In the genomic region with DNA sequence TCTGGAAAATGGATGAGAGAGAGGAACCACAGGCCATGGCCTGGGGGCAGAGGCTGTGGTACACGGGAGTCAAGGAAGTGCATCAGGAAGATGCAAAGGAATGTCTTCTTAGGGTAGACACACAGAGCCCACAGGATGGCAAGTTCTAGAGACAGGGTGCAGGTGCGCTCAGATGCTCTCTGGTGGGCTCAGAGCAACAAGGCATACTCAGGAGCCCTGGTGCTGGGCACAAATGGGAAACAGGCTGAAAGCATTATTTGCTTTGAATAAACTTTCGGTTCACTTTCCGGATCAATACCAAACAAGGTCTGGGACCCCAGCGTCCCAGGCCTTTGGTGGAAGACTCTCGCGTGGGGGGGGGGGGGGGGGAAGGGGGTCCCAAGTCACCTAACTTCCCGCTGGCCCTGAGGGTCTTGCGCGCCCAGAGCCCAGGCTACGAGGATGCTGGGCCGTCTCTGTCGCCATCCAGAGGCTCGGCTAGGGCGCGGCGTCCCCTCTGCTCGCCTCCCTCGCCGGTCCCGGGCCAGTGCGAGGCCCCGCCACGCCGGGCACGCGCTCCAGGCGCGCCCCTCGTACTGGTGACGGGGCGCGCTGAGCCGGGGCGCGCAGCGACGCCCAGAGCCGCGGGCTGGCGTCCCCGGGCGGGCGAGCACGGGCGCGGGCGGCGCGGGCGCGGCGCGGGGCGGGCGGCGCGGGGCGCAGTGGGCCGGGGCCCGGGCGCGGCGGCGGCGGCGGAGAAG, we compare ENCODE assay signal across 7 mouse cellular contexts. TPM values are rescaled to one million over a fixed set of nuclear protein-coding genes. Genes with fewer than 3 reads are reported as not detected.
DNase-seq lines count a peak whose midpoint lies in the region; ATAC-seq and TF ChIP-seq lines count a peak whose summit lies in the region.

A gene (plus strand): TSS at position 701 of the 740 bp plus-strand sequence.

- WGBS in lung, postnatal 0 days = 5% methylated on average over 9 of the region's 67 CpGs
- WGBS in hindbrain, embryonic 10.5 days = 2% methylated on average over 44 of the region's 67 CpGs
- 2% methylated on average over 35 of the region's 67 CpGs for WGBS in limb, embryonic 11.5 days

- H3K27me3 ChIP-seq in lung, postnatal 0 days (replicated peaks; ENCODE audit: insufficient read depth, low read length) = peaks cover 37% of the 10 kb centered on the region
- peaks cover 30% of the 10 kb centered on the region for H3K27me3 ChIP-seq in hindbrain, embryonic 10.5 days (ENCODE audit: insufficient read depth, poor library complexity, severe bottlenecking)
- peaks cover 36% of the 10 kb centered on the region for H3K27me3 ChIP-seq in limb, embryonic 11.5 days (ENCODE audit: control insufficient read depth, insufficient read depth, low read length)

- TF ChIP-seq CTCF in lung, postnatal 0 days (IDR thresholded peaks at IDR 0.05) = no peak

- no peaks in the 10 kb centered on the region for H3K4me1 ChIP-seq in lung, postnatal 0 days (ENCODE audit: insufficient read depth, low read depth, low read length)
- H3K4me1 ChIP-seq in hindbrain, embryonic 10.5 days (replicated peaks) = peaks cover 52% of the 10 kb centered on the region
- 0 out of 2 replicates have a peak, but pooled peaks cover 3% of the 10 kb centered on the region for H3K4me1 ChIP-seq in limb, embryonic 11.5 days (ENCODE audit: control insufficient read depth, insufficient read depth, low read length)

- no peak for DNase-seq in lung, postnatal 0 days (ENCODE audit: low spot score)
- DNase-seq in lung, adult 18-20 months = no peak
- DNase-seq in cerebellum, postnatal 14 days = peak; percentile 86 to 87
- DNase-seq in hindbrain, embryonic 10.5 days (ENCODE audit: low spot score) = peak; percentile 78
- DNase-seq in limb, embryonic 11.5 days (ENCODE audit: low spot score) = peak; percentile 68
- peak; percentile 67 for DNase-seq in right cerebral cortex, adult 18-20 months
- no peak for DNase-seq in MN1 (ENCODE audit: low spot score)

- peak; percentile 2; the same call in 1 of the 2 replicates for ATAC-seq in lung, postnatal 0 days
- ATAC-seq in limb, embryonic 11.5 days (ENCODE audit: insufficient number of reproducible peaks, low FRiP score, low TSS enrichment, low read depth) = peak; percentile 58; the same call in 1 of the 2 replicates

- TF ChIP-seq EP300 in lung, postnatal 0 days (IDR thresholded peaks at IDR 0.05) = no peak

- peak within 1 kb of the TSS; percentile 24 for H3K4me3 ChIP-seq in lung, postnatal 0 days (ENCODE audit: low read depth, low read length)
- peak within 1 kb of the TSS; percentile 79 for H3K4me3 ChIP-seq in hindbrain, embryonic 10.5 days
- H3K4me3 ChIP-seq in limb, embryonic 11.5 days (ENCODE audit: low read depth, low read length) = peak within 1 kb of the TSS; percentile 41

- no peak within 1 kb of the TSS for H3K27ac ChIP-seq in lung, postnatal 0 days (ENCODE audit: low read length)
- H3K27ac ChIP-seq in hindbrain, embryonic 10.5 days = peak within 1 kb of the TSS; percentile 93
- H3K27ac ChIP-seq in limb, embryonic 11.5 days (replicated peaks; ENCODE audit: low read depth, low read length) = no peak within 1 kb of the TSS

- no peaks in the 10 kb centered on the region for H3K36me3 ChIP-seq in lung, postnatal 0 days (ENCODE audit: insufficient read depth, low read length)
- H3K36me3 ChIP-seq in hindbrain, embryonic 10.5 days = no peaks in the 10 kb centered on the region
- no peaks in the 10 kb centered on the region for H3K36me3 ChIP-seq in limb, embryonic 11.5 days (ENCODE audit: control insufficient read depth, insufficient read depth, low read length)

- no peak within 1 kb of the TSS for H3K9ac ChIP-seq in lung, postnatal 0 days (replicated peaks; ENCODE audit: low read depth)
- peak within 1 kb of the TSS; percentile 55 for H3K9ac ChIP-seq in limb, embryonic 11.5 days (ENCODE audit: low read length)

- peak within 1 kb of the TSS; percentile 49 for H3K4me2 ChIP-seq in lung, postnatal 0 days (replicated peaks; ENCODE audit: low read depth, low read length)
- H3K4me2 ChIP-seq in limb, embryonic 11.5 days (ENCODE audit: low read depth, severe bottlenecking) = peak within 1 kb of the TSS; percentile 91

- no peaks in the 10 kb centered on the region for H3K9me3 ChIP-seq in lung, postnatal 0 days (ENCODE audit: low read length)
- H3K9me3 ChIP-seq in hindbrain, embryonic 10.5 days = no peaks in the 10 kb centered on the region
- no peaks in the 10 kb centered on the region for H3K9me3 ChIP-seq in limb, embryonic 11.5 days (ENCODE audit: control insufficient read depth, low read length)

RNA-seq across cellular contexts. Expression of the gene that starts here (rescaled TPM):
- 0.24 and 0.30 TPM in 2 replicates for polyA plus RNA-seq in lung, postnatal 0 days (2015; fragmentation: Nextera tagmentation; extraction: Ambion mirVana)
- 6.4 and 8.2 TPM in 2 replicates for polyA plus RNA-seq in hindbrain, embryonic 10.5 days (2016; fragmentation: Nextera tagmentation; extraction: Ambion mirVana)
- polyA plus RNA-seq in limb, embryonic 11.5 days (2014; fragmentation: Nextera tagmentation; extraction: Ambion mirVana) = 3.2 and 4.0 TPM in 2 replicates

Comparison
In these comparisons a context has a peak if more than half of its experiments do, and no peak if none do; other contexts are left out.
1. Peak in ATAC-seq, H3K4me3 ChIP-seq and H3K4me2 ChIP-seq in lung, postnatal 0 days; RNA of the gene not detected or under 1 TPM.
2. DNase-seq: peak in cerebellum, postnatal 14 days (2 of 2), hindbrain, embryonic 10.5 days (single experiment), limb, embryonic 11.5 days (single experiment) and right cerebral cortex, adult 18-20 months (single experiment); none in lung, postnatal 0 days (single experiment), lung, adult 18-20 months (0 of 2) and MN1 (single experiment).
3. H3K4me3 ChIP-seq: peak in every context shown above with its lines; median percentile 79 in hindbrain, embryonic 10.5 days; 41 in limb, embryonic 11.5 days; 24 in lung, postnatal 0 days.